Mouse (Mus musculus) kidney, postnatal 10 days (tissue): ENCODE data around the gene Pccb.
A peak's percentile ranks its signal among the peaks of the same experiment; 100 is the strongest.

Source experiments
- DNase-seq: peaks from one replicate; pipeline ENCODE4 v3.0.0; 2021; ENCODE audit warnings: mixed read lengths

The Pccb gene

DNA sequence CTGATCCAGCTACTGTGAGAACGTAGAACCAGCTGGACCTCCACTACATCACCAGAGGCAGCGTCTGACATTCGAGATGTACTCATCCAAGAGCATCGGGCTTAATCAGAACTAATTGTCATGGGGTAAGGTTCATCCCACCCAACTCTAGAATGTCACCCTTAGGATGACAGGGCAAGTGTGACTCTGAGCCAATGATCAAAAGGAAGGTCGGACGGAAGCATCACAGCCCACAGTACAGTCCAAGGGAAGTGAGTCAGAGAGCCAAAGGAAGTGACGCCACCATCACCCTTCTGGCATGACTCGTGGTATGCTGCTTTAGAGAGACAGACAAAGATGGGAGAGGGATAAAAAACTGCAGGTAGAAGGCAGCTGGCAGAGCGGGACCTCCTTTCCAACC lies 7.6 kb upstream of the Pccb start:
- no peak for DNase-seq

DNA sequence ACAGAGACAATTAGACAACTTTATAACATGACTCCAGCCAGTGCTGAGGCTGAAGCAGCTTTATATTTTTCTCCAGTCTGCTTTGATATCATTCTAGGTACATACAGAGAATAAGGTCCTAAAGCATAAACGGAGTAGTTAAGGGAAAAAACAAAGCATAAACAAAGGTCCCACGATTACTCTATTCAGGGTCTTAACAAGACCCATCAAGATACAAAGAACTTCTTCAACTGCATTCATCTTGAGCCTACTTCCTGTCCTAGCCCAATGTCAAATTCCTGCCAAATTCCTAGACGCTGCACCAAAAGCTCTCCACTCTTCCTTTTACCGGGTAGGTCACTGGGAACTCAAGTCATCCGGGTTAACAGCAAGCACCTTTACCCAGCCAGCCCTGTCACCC lies 6.8 kb upstream of the Pccb start:
- DNase-seq, result no peak

DNA sequence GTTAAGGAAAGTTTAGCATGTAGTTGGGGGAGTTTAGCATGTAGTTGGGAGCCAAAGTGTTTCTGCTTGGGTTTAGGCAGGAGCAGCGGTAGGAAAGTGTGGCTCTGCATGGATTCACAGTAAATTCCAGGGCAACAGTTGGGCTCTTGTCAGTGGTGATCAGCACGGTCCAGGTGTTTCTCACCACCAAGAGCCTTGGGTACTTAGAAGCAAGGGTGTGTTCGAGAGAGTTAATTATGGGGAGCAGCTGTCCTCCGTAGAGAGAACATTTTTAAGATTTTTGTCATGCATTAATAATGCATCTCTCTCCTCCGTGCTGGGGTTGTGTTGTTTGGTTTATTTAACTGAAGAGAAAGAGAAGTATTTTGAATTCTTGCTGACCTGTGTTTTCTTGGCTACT lies 3.9 kb upstream of the Pccb start:
- DNase-seq, result no peak

DNA sequence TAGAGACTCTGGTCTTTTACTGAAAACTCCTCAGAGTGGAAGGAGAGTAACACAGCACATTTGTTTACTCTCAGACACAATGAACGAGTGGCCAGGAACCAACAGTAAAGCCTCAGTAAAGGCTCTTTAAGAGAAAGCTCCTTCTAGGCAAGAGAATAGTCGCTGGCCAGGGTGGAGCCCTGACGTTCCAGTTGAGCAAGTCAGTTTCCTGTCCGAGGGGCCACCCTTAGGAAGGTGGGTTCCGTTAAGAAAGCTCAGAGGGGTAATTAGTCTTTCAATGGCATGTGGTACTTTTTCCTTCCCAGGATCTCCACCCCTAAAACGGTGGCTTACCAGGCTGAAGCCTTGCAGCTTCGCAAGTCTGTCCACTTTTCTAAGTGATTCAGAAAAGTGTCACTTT lies 2.7 kb upstream of the Pccb start:
- peak; percentile 51 for DNase-seq

DNA sequence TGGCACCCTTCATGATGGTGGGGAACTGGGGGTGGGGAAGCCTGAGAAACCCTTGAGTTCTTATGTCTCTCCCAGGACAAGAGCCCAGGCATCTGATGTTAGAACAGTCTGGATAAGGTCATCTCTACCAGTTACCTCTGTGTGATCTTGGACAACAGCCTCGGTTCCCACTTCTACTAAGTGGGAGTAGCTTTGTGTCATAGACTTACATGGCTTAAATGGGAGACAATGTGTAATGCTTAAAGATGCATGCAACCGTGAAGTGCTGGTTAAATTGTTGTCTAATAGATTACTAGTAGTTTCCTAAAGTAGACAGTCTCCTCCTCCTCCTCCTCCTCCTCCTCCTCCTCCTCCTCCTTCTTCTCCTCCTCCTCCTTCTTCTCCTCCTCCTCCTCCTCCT lies 2.2 kb upstream of the Pccb start:
- DNase-seq, result no peak

DNA sequence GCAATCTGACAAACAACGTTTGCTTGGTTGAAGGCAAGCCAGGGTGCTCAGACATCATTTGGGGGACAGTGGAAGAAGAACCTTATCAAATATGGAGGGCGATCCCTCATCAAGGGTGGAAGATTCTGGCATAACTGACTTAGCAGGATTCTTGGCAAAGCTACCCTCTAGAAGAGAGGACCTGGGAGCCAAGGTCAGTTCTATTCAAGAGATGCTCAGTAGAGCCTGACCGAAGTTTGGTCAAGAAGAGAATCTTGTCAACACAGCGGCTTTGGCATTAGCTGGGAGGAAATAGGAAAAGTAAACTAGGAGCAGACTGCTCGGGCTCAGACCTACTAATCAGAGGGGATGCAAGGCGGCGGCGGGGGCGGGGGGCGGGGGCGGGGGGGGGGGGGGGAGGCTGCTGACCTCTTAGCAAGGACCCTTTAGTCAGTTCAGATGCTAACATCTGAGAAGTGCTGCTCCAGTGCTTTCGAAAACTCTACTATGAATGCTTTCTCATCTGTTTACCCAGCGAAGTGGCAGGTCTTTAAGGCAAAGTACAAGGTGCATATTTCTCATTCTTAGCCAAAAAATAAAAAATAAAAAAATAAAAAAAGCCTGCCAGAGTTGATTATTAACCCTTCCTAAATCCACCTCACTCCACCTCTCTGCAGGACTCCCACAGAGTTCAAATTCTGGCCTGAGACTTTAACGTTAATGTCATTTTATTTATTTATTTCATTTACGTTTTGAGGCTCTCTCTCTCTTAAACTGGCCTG lies 1.3 kb upstream of the Pccb start:
- DNase-seq, result peak; percentile 31

DNA sequence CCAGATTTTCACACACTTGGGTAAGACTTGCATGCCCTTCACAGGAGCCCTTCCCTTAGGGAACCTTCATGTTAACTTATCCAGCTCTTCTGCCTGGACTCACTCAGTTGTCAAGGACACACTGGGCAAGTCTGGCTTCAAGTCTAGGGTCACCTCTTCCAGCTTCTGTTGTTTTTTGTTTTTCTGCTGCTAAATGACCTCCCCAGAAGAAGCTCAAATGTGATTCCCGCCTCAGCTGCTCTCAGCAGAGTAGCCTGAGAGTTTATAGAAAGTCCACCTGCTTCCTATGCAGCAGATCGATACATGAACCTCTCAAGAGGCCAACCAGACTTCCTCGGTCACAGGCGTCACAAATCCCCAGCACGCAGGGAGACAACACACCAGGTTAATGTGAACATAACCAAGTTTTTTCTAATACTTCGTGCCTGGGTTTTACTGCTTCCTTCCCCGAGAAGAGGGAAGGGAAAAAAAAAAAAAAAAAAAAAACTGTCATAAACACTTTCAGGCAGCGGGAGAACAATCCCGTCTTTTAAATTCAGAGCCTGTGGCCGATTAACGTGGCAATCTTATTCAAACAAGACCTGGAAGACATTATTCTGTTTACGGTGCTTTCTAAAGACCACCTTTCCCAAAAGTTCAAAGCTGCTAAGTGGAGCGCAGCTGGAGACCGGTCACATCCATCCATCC lies 794 bp downstream of the Pccb start:
- DNase-seq, result no peak

DNA sequence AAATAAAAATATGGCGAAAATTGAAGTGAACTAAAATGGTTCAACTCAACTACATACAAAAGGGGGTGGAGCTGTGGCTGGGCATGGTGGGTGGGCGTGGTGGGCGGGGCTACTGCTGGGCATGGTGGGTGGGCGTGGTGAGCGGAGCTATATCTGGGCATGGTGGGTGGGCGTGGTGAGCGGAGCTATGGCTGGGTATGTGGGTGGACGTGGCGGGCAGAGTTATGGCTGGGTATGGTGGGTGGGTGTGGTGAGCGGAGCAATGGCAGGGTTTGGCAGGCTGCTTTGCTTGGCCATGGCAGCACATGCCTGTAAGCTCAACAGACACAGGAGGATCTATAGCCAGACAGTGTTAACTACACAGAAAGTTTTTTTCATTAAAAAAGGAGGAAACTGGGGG lies 15.9 kb downstream of the Pccb start:
- DNase-seq, result no peak

DNA sequence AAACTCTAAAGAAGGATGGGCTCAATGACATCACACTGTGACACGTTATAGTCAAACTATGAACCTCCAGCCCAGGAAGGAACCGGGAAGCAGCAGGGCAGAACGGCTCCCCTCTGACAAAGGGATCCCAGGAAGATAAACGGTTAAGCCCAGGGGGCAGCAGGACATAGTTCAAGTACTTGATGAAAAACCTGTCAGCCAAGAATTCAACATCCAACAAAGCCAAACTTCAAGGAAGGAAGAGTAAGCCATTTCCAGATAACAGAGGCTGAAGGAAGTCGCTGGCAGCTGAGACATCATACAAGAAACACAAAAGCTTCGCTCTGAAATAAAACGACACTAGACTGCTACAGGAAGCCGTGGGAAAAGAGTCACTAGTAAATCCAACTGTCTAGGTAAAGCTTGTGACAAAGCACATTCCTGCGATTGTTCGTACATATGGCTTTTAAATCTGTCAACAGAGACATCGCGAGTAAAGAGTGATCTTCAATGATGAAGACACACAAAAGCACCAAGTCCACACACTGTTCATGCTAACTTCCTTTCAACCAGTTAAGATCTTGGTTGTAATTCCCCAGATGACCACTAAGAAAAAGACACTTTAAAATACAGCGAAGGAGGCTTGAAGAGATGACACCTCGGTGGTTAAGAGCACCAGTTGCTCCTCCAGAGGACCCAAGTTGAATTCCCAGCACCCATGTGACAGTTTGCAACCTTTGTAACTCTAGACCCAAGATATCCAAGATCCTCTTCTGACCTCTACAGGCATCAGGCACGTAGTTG lies 16.8 kb downstream of the Pccb start:
- peak; percentile 37 for DNase-seq

DNA sequence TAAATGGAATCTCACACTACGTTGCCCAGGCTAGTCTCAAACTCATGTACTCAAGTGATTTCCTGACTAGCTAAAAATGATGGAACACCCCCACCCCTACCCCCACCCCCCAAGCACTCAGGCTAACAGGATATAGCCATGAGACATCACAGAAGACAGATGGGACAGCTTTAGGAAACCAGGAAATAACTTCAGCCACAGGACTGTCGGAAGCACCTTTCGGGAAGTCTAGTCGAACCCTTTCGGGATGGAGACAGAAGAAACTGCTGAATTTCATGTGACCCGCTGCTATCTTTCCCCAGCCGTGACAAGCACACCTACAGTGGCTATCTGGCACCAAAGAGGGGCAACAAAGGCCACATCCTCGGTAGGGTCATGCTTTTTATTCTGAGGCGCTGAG lies 19.4 kb downstream of the Pccb start:
- no peak for DNase-seq

DNA sequence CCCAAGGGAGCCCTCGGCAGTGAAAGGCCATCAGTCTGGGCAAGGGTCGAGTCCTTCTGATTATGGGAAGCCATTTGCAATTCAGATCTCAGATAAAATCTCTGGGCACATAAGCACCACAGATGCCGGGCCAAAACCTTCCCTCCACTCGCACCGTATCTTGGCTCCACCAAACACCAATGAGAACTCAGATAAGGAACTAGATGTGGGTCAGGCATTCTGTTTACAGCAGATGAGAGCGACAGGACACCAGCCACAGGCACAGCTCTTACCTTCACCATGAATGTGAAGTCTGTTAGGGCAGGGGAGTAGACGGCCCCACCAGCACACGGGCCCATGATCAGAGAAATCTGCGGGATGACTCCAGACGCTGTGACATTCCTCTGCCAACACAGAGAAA lies 22.3 kb downstream of the Pccb start:
- DNase-seq, result no peak

DNA sequence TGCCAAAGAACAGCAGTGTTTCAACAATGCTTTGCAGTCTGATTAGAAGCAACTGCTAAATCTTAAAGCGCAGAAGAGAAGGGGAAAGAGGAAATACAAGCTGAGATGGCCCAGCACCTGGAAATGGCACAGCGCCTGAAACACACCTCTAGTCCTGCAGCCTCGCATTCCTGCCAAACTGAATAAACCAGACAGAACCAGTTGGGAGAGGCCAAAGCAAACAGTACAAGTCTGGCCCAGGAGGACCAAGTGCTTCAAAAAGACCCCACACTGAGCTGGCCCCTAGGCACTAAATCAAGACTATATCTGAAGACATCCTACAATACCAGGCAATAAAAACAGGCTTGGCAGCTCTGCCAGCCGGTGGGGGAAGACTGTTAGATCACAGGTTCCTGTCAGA lies 28.8 kb downstream of the Pccb start:
- DNase-seq, result no peak

DNA sequence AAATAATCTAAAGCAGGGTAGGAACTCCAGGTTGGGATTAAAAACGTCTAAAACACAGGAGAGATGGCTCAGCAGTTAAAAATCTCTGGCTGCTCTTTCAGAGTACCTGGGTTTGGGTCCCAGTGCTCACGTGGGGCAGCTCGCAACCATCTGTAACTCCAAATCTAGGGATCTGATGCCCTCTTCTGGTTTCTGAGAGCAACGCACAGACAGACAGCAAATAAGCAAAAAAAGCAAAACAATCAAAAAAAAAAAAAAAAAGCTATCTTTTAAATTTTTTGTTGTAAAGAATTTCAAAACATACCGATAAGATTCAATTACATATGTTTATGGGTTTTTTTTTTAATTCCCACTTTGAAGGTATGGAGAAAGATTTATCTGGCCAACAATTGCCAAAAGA lies 31.4 kb downstream of the Pccb start:
- no peak for DNase-seq

DNA sequence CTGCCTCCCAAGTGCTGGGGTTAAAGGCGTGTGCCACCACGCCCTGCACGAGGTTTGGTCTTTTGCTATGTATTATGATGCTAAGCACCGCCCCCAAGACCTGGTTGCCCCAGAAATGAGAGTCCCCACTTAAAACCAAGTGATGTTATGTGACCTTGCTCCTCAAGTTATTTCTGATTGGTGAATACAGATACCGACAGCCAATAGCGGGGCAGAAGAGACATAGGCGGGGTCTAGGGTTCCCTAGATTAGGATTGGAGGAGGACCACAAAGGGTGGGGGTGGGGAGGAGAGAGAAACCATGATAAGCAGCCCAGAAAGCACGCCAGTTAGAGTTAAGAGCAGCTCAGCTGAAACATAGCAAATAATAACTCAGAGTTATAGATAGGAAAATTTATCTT lies 31.9 kb downstream of the Pccb start:
- DNase-seq, result no peak

DNA sequence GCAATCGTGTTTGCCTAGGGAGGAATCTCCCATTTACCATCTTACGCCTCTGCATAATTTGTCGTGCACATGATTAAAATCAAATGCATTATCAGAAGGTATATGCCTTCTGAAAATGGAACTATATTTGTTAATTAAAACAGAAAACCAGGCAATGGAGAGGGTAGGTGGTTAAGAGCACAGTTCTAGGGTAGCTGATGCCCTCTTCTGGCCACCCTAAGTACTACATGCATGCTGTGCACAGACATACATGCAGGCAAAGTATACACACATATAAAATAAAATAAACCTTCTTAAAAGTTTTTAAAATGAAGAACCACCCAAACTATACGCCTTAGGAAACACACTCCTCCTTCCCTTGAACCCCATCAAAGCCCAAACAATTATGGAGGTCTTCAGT lies 32.6 kb downstream of the Pccb start:
- peak; percentile 32 for DNase-seq

DNA sequence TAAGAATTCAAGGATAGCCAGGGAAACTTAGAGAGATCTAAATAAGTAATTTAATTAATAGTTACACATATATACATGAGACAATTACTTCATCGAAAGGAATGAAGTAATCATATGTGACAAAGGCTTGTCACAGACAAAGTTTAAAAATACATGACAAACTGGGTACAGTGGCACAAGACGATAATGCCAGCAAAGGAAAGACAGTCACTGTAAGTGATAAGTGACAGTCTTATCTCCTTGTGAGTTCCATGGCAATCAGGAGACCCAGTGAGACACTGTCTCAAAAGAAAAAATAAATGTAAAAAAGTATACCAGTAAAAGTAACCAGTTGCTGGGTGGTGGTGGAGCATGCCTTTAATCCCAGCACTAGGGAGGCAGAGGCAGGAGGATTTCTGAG lies 37.6 kb downstream of the Pccb start:
- no peak for DNase-seq

DNA sequence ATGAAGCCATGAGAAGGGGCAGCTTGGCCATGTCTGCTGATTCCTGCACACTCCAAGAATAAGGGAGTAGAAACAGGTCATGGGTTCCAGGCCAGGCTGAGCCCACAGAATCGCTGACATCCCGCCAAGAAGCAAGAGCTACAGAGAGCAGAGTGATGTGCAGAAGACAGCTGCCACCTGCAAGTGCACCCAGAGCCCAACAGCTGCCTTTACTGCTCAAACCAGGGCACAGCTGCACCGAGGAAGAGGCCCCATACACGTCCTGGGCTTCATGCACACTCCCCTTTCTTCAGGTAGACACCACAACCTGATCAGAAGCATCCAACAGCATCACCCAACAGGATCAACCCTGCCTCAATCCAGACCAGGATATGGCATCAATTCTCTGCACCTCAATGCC lies 40.8 kb downstream of the Pccb start:
- no peak for DNase-seq

DNA sequence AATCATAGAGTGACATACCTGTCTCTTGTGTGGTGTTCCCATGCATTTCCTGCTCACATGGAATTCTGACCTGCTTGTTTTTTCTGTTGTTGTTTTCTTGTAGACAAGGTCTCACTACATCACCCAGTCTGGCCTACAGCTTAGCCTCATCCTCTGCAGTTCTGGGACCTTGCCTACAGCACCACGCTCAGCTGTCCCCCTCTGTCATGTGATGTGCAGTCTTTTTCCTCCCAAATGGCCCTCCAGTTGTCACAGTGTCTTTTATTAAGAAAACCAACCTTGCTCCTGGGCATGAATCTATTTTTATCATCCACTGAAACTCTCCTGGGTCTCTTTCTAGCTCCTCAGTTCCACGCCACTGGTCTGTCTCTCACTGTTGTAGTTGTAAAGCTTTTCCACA lies 42.5 kb downstream of the Pccb start:
- no peak for DNase-seq

DNA sequence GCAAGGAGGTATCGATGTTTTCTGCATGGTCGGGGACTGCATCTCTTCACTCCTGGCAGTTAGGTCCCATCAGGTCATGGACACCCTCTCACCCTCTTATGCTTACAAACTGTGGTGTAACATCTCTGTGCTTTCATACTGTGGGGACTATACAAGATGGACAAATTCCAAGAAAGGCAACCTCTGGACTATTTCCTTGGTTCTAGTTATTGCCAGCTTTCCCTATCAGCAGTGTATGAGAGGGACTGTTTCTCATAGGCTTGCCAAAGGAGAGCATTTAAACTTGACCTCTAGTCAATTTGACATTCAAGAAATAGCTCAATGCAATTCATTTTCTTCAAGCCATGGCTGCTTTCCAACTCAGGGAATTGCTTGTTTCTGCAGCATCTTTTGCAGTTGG lies 43.4 kb downstream of the Pccb start:
- no peak for DNase-seq

DNA sequence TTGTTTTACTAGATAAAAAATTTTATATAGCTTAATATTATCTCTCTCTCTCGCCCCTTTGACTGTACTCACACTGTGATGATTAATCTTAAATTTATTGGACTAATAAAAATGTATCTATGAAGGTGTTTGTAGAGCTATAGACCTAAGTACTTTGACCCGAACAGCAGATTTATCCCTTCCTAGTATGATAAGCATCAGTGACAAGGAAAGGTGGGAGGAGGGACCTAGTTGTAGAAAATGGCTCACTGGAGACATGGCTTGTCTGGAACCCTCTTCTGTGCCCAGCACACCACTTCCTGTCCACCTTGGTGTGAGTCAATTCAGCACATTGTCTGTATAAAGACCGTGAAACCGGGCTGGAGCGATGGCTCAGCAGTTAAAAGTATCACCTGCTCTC lies 44.1 kb downstream of the Pccb start:
- DNase-seq, result no peak

DNA sequence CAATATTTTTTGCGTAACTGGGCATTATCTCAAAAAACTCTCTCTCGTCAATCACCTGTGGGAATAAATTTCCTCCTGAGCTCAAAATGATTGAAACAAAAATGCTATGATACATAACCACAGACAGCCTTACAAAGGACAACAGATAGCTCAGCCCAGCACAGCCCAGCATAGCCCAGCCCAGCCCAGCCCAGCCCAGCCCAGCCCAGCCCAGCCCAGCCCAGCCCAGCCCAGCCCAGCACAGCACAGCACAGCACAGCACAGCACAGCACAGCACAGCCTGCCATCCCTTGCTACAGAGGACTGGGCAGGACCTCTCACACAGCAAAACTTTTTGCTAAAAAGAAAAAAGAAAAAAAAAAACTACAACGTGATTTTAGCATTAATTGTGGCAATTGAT lies 46.8 kb downstream of the Pccb start:
- no peak for DNase-seq

DNA sequence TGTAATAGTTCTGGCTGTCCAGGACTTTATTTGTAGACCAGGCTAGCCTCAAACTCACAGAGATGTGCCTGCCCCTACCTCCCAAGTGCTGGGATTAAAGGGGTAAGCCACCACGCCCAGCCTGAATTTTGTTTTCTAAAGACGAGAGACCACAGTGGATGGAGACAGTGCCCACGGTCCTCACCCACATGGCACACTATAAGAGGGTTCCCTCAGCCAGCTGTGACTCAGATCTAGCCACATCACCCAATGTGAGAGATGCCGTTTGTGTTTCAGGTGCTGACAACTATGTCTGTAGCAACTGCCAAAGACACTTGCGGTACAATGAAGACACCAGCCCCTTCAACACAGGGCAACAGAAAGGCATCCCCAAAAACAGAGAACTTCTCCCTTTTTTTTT lies 47.7 kb downstream of the Pccb start:
- no peak for DNase-seq

DNA sequence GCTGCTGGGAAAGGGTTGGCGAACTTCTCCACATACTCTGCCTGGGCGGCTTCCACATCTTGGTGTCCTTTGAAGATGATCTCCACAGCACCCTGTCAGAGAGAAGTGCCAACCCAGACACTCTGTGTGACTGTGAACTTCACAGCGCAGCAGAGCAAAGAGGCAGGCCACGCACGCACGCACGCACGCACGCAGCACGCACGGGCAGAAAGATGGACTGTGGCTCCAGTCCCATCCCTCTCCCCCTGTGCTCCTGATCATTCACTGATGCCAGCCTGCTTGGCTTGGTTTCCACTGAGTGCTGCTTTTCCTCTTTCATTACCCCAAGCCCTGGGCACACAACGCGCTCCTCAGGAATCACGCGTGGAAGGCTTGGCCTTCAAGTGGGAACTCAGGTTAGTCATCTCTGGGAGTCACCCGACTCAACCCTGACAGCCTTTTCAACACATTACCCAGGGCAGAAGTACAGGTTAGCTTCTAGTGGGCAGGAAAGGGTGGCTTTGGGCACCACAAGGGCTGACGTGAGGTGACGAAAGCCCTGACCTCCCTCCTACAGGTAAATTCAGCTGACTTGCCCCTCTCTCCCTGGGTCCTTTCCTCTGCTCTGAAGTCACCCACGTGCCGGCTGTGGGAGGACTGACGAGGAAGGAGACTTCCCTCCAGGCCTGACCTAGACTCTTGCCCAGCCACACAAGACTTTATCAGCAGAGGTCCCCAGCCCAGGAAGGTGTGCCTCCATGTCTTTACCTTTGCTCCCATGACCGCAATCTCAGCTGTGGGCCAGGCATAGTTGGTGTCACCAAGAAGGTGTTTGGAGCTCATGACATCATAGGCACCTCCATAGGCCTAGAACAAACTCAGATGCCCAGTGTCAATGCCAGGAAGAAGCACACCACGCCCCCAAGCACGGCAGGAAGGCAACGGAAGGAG lies 50.1 kb downstream of the Pccb start:
- DNase-seq, result no peak
